Mouse (Mus musculus) midbrain, embryonic 15.5 days (tissue): ENCODE results near the gene Cldn2. TPM values are rescaled to one million over a fixed set of nuclear protein-coding genes. Genes with fewer than 3 reads are reported as not detected.
"Not testable (repeated sequence)": the region's sequence is repeated elsewhere in the genome, so short reads cannot be mapped to it uniquely, and the experiment has no call there.

ENCODE experiments used
- ATAC-seq: fragments of 200-750 bp; cut with Nextera tagmentation; replicated peaks from 2 replicates; pipeline ENCODE4 v1.8.0; 2017; ENCODE audit warnings: moderate TSS enrichment
- H3K27ac ChIP-seq: fragments of 300-500 bp; sonication (generic); 2 replicates; pipeline ENCODE4 v1.5.1; 2015; ENCODE audit warnings: mild to moderate bottlenecking, inconsistent platforms
- H3K27me3 ChIP-seq: fragments of 300-500 bp; sonication (generic); replicated peaks from 2 replicates; pipeline ENCODE4 v1.6.1; 2015; ENCODE audit warnings: inconsistent platforms
- H3K36me3 ChIP-seq: fragments of 300-500 bp; sonication (generic); replicated peaks from 2 replicates; pipeline ENCODE4 v1.6.1; 2015; ENCODE audit warnings: inconsistent platforms
- H3K4me1 ChIP-seq: fragments of 300-500 bp; sonication (generic); 2 replicates; pipeline ENCODE4 v1.6.1; 2015; ENCODE audit warnings: inconsistent platforms
- H3K4me2 ChIP-seq: fragments of 300-500 bp; sonication (generic); 2 replicates; pipeline ENCODE4 v1.6.1; 2015; ENCODE audit warnings: inconsistent platforms, mild to moderate bottlenecking, moderate library complexity
- H3K4me3 ChIP-seq: fragments of 300-500 bp; sonication (generic); 2 replicates; pipeline ENCODE4 v1.5.1; 2015; ENCODE audit warnings: mild to moderate bottlenecking, inconsistent platforms
- H3K9ac ChIP-seq: fragments of 300-500 bp; sonication (generic); 2 replicates; pipeline ENCODE4 v1.6.1; 2015; ENCODE audit warnings: mild to moderate bottlenecking, inconsistent platforms
- H3K9me3 ChIP-seq: fragments of 300-500 bp; sonication (generic); 2 replicates; pipeline ENCODE4 v1.6.1; 2016; ENCODE audit warnings: inconsistent platforms
- WGBS: fragments of 180-500 bp; shearing (Covaris S2); methylation state at CpG from one replicate; pipeline ENCODE4 v1.1.7; 2015; ENCODE audit warnings: mixed read lengths; 5-methylcytosine and 5-hydroxymethylcytosine counted together
- polyA plus RNA-seq: library from polyadenylated mRNA; unstranded; fragments of >200 nt; fragmentation: Nextera tagmentation; extraction: Ambion mirVana; gene quantifications from 2 replicates; pipeline ENCODE4 v1.2.1, GENCODE M21; 2015

Cldn2 gene
- polyA plus RNA-seq: 0.59 and 0.77 TPM in 2 replicates

- 73% methylated on average over 8 of the region's 8 CpGs for WGBS
- no peak within 1 kb of the TSS for H3K4me3 ChIP-seq
These were observed at the start of gene Cldn2 for GRCm38 (mm10) chrX:139800406-139800878. Cldn2 (plus strand) TSS chrX:139800828.

GRCm38 (mm10) chrX:139751855-139752254 lies 48.8 kb upstream of the Cldn2 start:
- no peak overlapping the region for H3K27ac ChIP-seq
- H3K27me3 ChIP-seq: no peaks in the 10 kb centered on the region
- H3K4me2 ChIP-seq: no peak overlapping the region
- no peak for ATAC-seq
- no peak overlapping the region for H3K4me3 ChIP-seq
- 2% methylated on average over 1 of the region's 1 CpGs for WGBS
- H3K9me3 ChIP-seq: no peaks in the 10 kb centered on the region
- H3K4me1 ChIP-seq: no peaks in the 10 kb centered on the region
- H3K9ac ChIP-seq: no peak overlapping the region
- H3K36me3 ChIP-seq: no peaks in the 10 kb centered on the region

More at GRCm38 (mm10) chrX:139800406-139800878, at the start of gene Cldn2:
- no peaks in the 10 kb centered on the region for H3K4me1 ChIP-seq
- H3K9ac ChIP-seq: no peak within 1 kb of the TSS
- no peak for ATAC-seq
- no peaks in the 10 kb centered on the region for H3K9me3 ChIP-seq
- no peaks in the 10 kb centered on the region for H3K36me3 ChIP-seq
- no peak within 1 kb of the TSS for H3K4me2 ChIP-seq
- no peak within 1 kb of the TSS for H3K27ac ChIP-seq
- peaks cover 10% of the 10 kb centered on the region; the same call in 1 of the 2 replicates for H3K27me3 ChIP-seq

GRCm38 (mm10) chrX:139758634-139759033 lies 42.0 kb upstream of the Cldn2 start:
- H3K4me3 ChIP-seq, H3K27ac ChIP-seq, H3K27me3 ChIP-seq, H3K4me1 ChIP-seq, H3K4me2 ChIP-seq, H3K9me3 ChIP-seq, ATAC-seq, H3K9ac ChIP-seq, H3K36me3 ChIP-seq: not testable (repeated sequence)
- 80% methylated on average over 3 of the region's 3 CpGs for WGBS

- 83% methylated on average over 2 of the region's 2 CpGs for WGBS
- Histone ChIP-seq H3K27me3 (0 out of 2 replicates have a peak, but pooled peaks cover 2% of the 10 kb centered on the region), H3K9ac (no peak overlapping the region), H3K36me3 (no peaks in the 10 kb centered on the region), H3K4me1 (no peaks in the 10 kb centered on the region), H3K27ac (no peak overlapping the region), H3K9me3 (no peaks in the 10 kb centered on the region), H3K4me3 (no peak overlapping the region), H3K4me2 (no peak overlapping the region)
- no peak for ATAC-seq
These were observed 38.1 kb upstream of the Cldn2 start for GRCm38 (mm10) chrX:139762546-139762945.

- Histone ChIP-seq H3K4me2 (no peak overlapping the region), H3K4me3 (no peak overlapping the region), H3K9me3 (no peaks in the 10 kb centered on the region), H3K9ac (no peak overlapping the region), H3K36me3 (no peaks in the 10 kb centered on the region), H3K4me1 (no peaks in the 10 kb centered on the region), H3K27ac (0 out of 2 replicates have a peak overlapping the region, but pooled peaks have one; percentile 25), H3K27me3 (peaks cover 2% of the 10 kb centered on the region; the same call in 1 of the 2 replicates)
- 48% methylated on average over 13 of the region's 13 CpGs for WGBS
- ATAC-seq: peak; percentile 78
These were observed 30.5 kb upstream of the Cldn2 start for GRCm38 (mm10) chrX:139769975-139770637.

- no peak overlapping the region for H3K4me2 ChIP-seq
- H3K4me3 ChIP-seq: no peak overlapping the region
- H3K9ac ChIP-seq: no peak overlapping the region
- no peak overlapping the region for H3K27ac ChIP-seq
- ATAC-seq: 0 out of 2 replicates have a peak, but pooled peaks have one; percentile 34
- WGBS: 37% methylated on average over 18 of the region's 18 CpGs
- H3K4me1 ChIP-seq: no peaks in the 10 kb centered on the region
- H3K9me3 ChIP-seq: no peaks in the 10 kb centered on the region
- H3K36me3 ChIP-seq: no peaks in the 10 kb centered on the region
- peaks cover 4% of the 10 kb centered on the region; the same call in 1 of the 2 replicates for H3K27me3 ChIP-seq
These were observed 26.1 kb upstream of the Cldn2 start for GRCm38 (mm10) chrX:139774309-139775083.

GRCm38 (mm10) chrX:139775084-139775612 lies 25.5 kb upstream of the Cldn2 start:
- 77% methylated on average over 7 of the region's 7 CpGs for WGBS
- no peaks in the 10 kb centered on the region for H3K4me1 ChIP-seq
- H3K4me3 ChIP-seq: no peak overlapping the region
- no peak overlapping the region for H3K9ac ChIP-seq
- peaks cover 4% of the 10 kb centered on the region; the same call in 1 of the 2 replicates for H3K27me3 ChIP-seq
- no peak overlapping the region for H3K4me2 ChIP-seq
- no peaks in the 10 kb centered on the region for H3K36me3 ChIP-seq
- no peak overlapping the region for H3K27ac ChIP-seq
- H3K9me3 ChIP-seq: no peaks in the 10 kb centered on the region
- ATAC-seq: no peak

- no peak overlapping the region for H3K4me3 ChIP-seq
- 53% methylated on average over 4 of the region's 4 CpGs for WGBS
- H3K27ac ChIP-seq: no peak overlapping the region
- no peak overlapping the region for H3K9ac ChIP-seq
- no peaks in the 10 kb centered on the region for H3K9me3 ChIP-seq
- ATAC-seq: no peak
- H3K36me3 ChIP-seq: no peaks in the 10 kb centered on the region
- H3K4me1 ChIP-seq: no peaks in the 10 kb centered on the region
- no peak overlapping the region for H3K4me2 ChIP-seq
- peaks cover 9% of the 10 kb centered on the region; the same call in 1 of the 2 replicates for H3K27me3 ChIP-seq
These were observed 23.3 kb upstream of the Cldn2 start for GRCm38 (mm10) chrX:139777357-139777756.

- 65% methylated on average over 1 of the region's 1 CpGs for WGBS
These were observed 21.7 kb upstream of the Cldn2 start for GRCm38 (mm10) chrX:139778886-139779285.

GRCm38 (mm10) chrX:139779401-139779800 lies 21.2 kb upstream of the Cldn2 start:
- Histone ChIP-seq H3K4me1 (no peaks in the 10 kb centered on the region), H3K9ac (no peak overlapping the region), H3K4me2 (no peak overlapping the region), H3K36me3 (no peaks in the 10 kb centered on the region), H3K27me3 (peaks cover 15% of the 10 kb centered on the region), H3K4me3 (no peak overlapping the region), H3K9me3 (no peaks in the 10 kb centered on the region), H3K27ac (no peak overlapping the region)
- no peak for ATAC-seq
- WGBS: 78% methylated on average over 5 of the region's 5 CpGs

More at GRCm38 (mm10) chrX:139778886-139779285, 21.7 kb upstream of the Cldn2 start:
- H3K27me3 ChIP-seq: peaks cover 15% of the 10 kb centered on the region
- H3K4me3 ChIP-seq: no peak overlapping the region
- H3K9me3 ChIP-seq: no peaks in the 10 kb centered on the region
- H3K27ac ChIP-seq: no peak overlapping the region
- no peaks in the 10 kb centered on the region for H3K4me1 ChIP-seq
- H3K4me2 ChIP-seq: no peak overlapping the region
- H3K9ac ChIP-seq: no peak overlapping the region
- ATAC-seq: no peak
- H3K36me3 ChIP-seq: no peaks in the 10 kb centered on the region

GRCm38 (mm10) chrX:139780988-139781387 lies 19.6 kb upstream of the Cldn2 start:
- Histone ChIP-seq H3K4me2 (no peak overlapping the region), H3K9ac (no peak overlapping the region), H3K27me3 (peaks cover 15% of the 10 kb centered on the region), H3K4me3 (no peak overlapping the region), H3K9me3 (no peaks in the 10 kb centered on the region), H3K4me1 (no peaks in the 10 kb centered on the region), H3K36me3 (no peaks in the 10 kb centered on the region), H3K27ac (no peak overlapping the region)
- WGBS: 55% methylated on average over 3 of the region's 3 CpGs
- no peak for ATAC-seq

GRCm38 (mm10) chrX:139781563-139781962 lies 19.1 kb upstream of the Cldn2 start:
- Histone ChIP-seq H3K27ac (no peak overlapping the region), H3K9ac (no peak overlapping the region), H3K4me2 (no peak overlapping the region), H3K36me3 (no peaks in the 10 kb centered on the region), H3K9me3 (no peaks in the 10 kb centered on the region), H3K4me1 (no peaks in the 10 kb centered on the region), H3K27me3 (peaks cover 15% of the 10 kb centered on the region), H3K4me3 (no peak overlapping the region)
- no peak for ATAC-seq
- WGBS: 68% methylated on average over 4 of the region's 4 CpGs
